Mouse (Mus musculus) hindbrain, postnatal 0 days (tissue): ENCODE results near the gene Ubqln4. TPM values are rescaled to one million over a fixed set of nuclear protein-coding genes. Genes with fewer than 3 reads are reported as not detected.

Experiments used
- ATAC-seq: fragments of 200-750 bp; cut with Nextera tagmentation; 2 replicates; pipeline ENCODE4 v1.8.0; 2017; ENCODE audit warnings: mild to moderate bottlenecking, moderate TSS enrichment, moderate library complexity
- DNase-seq: peaks from one replicate; pipeline ENCODE4 v3.0.0-alpha.2; 2015; ENCODE audit warnings: low spot score
- H3K27ac ChIP-seq: fragments of 300-500 bp; sonication (generic); 2 replicates; pipeline ENCODE4 v1.5.1; 2014; ENCODE audit warnings: mild to moderate bottlenecking
- H3K27me3 ChIP-seq: fragments of 300-500 bp; sonication (generic); 2 replicates; pipeline ENCODE4 v1.6.1; 2014; ENCODE audit warnings: low read length, mixed read lengths; ENCODE audit not compliant: insufficient read depth
- H3K36me3 ChIP-seq: fragments of 300-500 bp; sonication (generic); 2 replicates; pipeline ENCODE4 v1.6.1; 2014; ENCODE audit warnings: low read length, mixed read lengths; ENCODE audit not compliant: insufficient read depth
- H3K4me1 ChIP-seq: fragments of 300-500 bp; sonication (generic); 2 replicates; pipeline ENCODE4 v1.6.1; 2014; ENCODE audit warnings: antibody characterized with exemption, low read length, mixed read lengths; ENCODE audit not compliant: insufficient read depth
- H3K4me2 ChIP-seq: fragments of 300-500 bp; sonication (generic); 2 replicates; pipeline ENCODE4 v1.6.1; 2014; ENCODE audit warnings: low read depth, mild to moderate bottlenecking, low read length, moderate library complexity, mixed read lengths
- H3K4me3 ChIP-seq: fragments of 300-500 bp; sonication (generic); 2 replicates; pipeline ENCODE4 v1.5.1; 2014; ENCODE audit warnings: low read length
- H3K9ac ChIP-seq: fragments of 300-500 bp; sonication (generic); replicated peaks from 2 replicates; pipeline ENCODE4 v1.6.1; 2014; ENCODE audit warnings: mild to moderate bottlenecking, low read length, moderate library complexity, mixed read lengths
- H3K9me3 ChIP-seq: fragments of 300-500 bp; sonication (generic); 2 replicates; pipeline ENCODE4 v1.6.1; 2016; ENCODE audit warnings: low read length, mixed read lengths
- CTCF ChIP-seq: IDR thresholded peaks from 2 replicates; pipeline ENCODE4 v1.5.1; 2016; ENCODE audit warnings: antibody characterized with exemption, control low read depth, low read depth
- WGBS: fragments of 180-500 bp; shearing (Covaris S2); extraction: QIAGEN DNeasy Blood & Tissue Kit; methylation state at CpG from one replicate; pipeline ENCODE4 v1.1.7; 2014; 5-methylcytosine and 5-hydroxymethylcytosine counted together
- polyA plus RNA-seq: library from polyadenylated mRNA; unstranded; fragments of >200 nt; fragmentation: Nextera tagmentation; extraction: Ambion mirVana; gene quantifications from 2 replicates; pipeline ENCODE4 v1.2.1, GENCODE M21; 2015
- total RNA-seq: library from RNA; depleted of rRNA; stranded (reverse); fragments of >200 nt; gene quantifications from 2 replicates; pipeline ENCODE4 v1.2.3, GENCODE M21; 2014

Gene Ubqln4
- total and polyA plus RNA-seq, 2 experiments from 2014 or later: 29.8 to 131 TPM

DNA sequence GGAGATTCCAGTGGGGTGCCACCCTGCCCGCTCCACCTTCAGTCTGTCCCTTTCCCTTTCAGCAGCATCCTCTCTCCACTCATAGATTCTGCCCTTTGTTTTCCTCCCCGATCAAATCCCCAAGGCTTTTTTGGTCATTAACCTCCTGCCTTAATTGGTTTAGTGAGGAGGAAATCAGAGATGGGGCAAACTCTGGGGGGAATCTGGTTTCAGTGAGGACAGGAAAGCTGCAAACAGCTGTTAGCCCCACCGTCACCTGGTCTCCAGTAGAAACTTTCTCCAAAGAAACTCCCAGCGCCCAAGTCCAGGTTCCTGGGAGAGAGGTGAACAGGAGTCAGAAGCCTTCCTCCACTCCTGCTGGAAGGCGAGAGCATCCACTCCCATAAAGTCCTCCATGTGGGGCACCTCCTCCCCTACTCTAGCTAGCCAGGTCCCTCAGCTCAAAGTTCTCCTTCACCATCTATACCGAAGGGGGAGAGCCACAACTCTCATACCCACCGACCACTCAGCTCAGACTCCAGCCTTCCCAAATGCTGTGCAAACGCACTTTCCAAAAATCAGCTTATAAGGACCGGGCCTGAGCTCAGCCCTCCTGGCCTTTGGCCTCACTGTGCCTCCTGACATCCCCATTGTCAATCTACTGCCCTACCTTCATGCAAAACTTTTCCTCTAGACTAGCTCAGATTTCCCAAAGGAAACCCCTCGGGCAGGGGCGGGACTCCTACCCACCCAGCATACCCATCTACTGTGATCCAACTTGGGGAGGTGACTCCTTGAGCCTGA lies 23.3 kb upstream of the Ubqln4 start:
- H3K27me3 ChIP-seq: no peaks in the 10 kb centered on the region
- ATAC-seq (no peak), DNase-seq (no peak)
- H3K9me3 ChIP-seq: no peaks in the 10 kb centered on the region
- peak overlapping the region; percentile 92 for H3K27ac ChIP-seq
- whole genome bisulfite sequencing: 7% methylated on average over 11 of the region's 11 CpGs
- peak overlapping the region; percentile 87 for H3K4me2 ChIP-seq
- no peaks in the 10 kb centered on the region for H3K36me3 ChIP-seq
- TF ChIP-seq CTCF: no peak
- peak overlapping the region; percentile 94 for H3K9ac ChIP-seq
- peak overlapping the region; percentile 66 for H3K4me3 ChIP-seq
- peaks cover 37% of the 10 kb centered on the region for H3K4me1 ChIP-seq

DNA sequence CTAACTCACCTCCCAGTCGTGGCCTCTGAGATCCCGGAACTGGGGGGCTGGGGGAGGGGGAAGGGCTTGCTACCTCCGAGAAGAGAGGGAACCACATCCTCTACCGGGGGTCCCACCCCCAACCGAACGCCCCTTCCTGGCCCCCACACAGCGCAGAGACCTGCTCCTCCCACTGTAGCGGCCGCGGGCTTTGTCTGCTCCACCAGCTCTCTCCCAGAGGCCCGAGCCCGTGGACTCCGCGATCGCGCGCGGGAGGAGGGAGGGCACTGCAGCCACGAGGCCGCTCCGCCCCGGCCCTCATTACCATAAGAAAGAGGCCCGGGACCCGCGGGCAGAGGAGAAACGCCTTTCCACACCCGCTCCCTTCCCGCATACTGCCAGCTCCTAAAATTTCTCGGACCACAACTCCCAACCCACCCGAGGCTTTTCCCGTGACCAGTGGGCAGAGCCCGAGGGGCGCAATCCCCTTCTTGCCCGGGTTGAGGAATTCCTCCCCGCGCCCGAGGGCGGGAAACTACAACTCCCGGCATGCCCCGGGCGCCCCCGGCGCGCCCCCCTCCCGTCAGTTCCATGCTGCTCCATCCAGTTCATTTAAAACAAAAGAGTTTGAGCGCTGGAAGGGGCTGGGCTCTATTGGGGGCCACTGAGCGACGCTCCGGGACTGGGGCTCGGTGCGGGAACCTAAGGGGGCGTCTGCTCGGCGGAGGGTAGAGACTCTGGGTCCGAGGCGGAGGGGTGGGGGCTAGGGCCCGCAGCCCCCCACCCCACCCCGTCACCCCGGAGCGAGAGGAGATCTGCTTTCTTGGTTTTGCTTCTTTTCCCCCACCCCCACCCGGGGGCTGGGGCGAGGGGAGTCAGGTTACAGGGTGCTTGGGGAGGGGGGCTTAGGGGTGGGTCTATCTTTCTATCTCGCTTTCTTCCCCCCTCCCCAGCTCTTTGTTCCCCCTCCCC lies 21.9 kb upstream of the Ubqln4 start:
- under 1% methylated on average over 60 of the region's 63 CpGs for WGBS
- H3K9me3 ChIP-seq: no peaks in the 10 kb centered on the region
- no peak for TF ChIP-seq CTCF
- peaks cover 48% of the 10 kb centered on the region for H3K4me1 ChIP-seq
- H3K27ac ChIP-seq: peak overlapping the region; percentile 92
- peak; percentile 93 for DNase-seq
- peak; percentile 86 for ATAC-seq
- H3K27me3 ChIP-seq: no peaks in the 10 kb centered on the region
- H3K4me2 ChIP-seq: peak overlapping the region; percentile 87
- H3K36me3 ChIP-seq: 0 out of 2 replicates have a peak, but pooled peaks cover under 1% of the 10 kb centered on the region
- H3K4me3 ChIP-seq: peak overlapping the region; percentile 66
- peak overlapping the region; percentile 94 for H3K9ac ChIP-seq

DNA sequence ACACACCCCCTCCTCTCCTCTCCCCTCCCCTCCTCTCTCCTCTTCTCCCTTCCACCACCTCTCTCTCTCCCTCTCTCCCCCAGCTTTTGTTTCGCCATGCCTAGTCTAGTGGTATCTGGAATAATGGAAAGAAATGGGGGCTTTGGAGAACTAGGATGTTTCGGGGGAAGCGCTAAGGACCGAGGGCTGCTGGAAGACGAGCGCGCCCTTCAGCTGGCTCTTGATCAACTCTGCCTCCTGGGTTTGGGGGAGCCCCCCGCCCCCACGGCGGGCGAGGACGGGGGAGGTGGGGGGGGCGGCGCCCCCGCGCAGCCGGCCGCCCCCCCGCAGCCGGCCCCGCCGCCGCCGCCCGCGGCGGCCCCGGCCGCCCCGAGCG lies 21.3 kb upstream of the Ubqln4 start, which contains the start of gene Mex3a:
Gene Mex3a (plus strand): TSS at position 97 of the 376 bp plus-strand sequence.
- no peak for ATAC-seq
- Histone ChIP-seq H3K9ac (peak within 1 kb of the TSS; percentile 94), H3K9me3 (no peaks in the 10 kb centered on the region), H3K4me3 (peak within 1 kb of the TSS; percentile 66), H3K4me1 (peaks cover 53% of the 10 kb centered on the region), H3K27ac (peak within 1 kb of the TSS; percentile 92), H3K4me2 (peak within 1 kb of the TSS; percentile 87), H3K27me3 (no peaks in the 10 kb centered on the region), H3K36me3 (peaks cover 7% of the 10 kb centered on the region; the same call in 1 of the 2 replicates)
- WGBS: 4% methylated on average over 18 of the region's 31 CpGs
- TF ChIP-seq CTCF: no peak
- DNase-seq: peak; percentile 60

DNA sequence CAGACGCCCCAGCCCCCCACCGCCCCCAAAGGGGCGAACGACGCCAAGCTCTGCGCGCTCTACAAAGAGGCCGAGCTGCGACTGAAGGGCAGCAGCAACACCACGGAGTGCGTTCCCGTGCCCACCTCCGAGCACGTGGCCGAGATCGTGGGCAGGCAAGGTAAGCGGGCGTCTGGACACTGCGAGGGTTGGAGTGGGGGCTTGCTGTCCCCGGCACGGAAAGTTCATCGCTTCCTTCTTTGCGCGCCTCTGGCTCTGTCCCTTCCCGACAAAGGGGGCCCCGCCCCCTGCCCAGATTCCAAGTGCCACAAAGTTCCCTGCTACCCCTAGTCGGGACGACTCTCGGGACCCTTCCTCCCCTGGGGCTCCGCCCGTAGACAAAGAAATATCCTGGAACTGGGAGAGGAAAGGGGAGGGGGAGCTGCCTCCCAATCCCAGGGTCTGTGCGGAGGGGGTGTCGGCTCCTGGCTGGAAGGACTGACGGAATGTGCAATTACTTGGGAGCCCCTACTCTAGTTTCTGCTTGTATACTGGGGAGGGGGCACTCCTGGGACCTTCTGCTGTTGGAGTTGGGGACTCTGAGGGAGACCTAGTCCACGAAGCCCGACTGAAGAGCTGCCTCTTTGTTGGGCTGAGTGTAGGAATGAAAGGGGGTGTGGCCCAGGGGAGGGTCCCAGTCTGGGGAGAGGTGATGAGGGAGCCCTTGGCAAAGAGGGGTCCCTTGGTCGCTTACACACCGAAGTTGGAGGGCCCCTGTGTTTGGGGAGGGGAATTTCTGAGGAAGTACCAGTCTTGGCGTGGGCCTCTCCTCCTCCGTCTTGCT lies 20.7 kb upstream of the Ubqln4 start:
- peak; percentile 15 for ATAC-seq
- peaks cover 47% of the 10 kb centered on the region for H3K4me1 ChIP-seq
- under 1% methylated on average over 35 of the region's 40 CpGs for WGBS

DNA sequence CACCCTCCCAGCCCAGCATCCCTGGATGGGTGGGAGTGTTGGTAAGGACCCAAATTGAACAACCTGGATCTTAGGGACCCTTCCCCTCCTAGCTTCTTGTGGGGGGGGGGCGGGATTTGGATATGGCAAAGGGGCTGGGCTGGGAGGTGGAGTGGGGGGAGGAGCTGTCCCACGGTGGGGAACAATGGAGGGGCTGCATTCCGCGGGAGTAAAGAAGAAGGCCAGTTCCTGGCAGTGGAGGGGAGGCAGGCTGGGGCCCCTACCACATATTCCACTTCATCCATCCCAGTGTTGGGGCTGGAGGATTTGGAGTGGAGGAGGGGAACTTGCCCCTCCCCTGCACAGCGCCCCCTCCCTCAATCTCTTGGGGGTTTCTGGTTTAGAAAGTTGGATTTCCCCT lies 19.9 kb upstream of the Ubqln4 start:
- Histone ChIP-seq H3K36me3 (peaks cover 19% of the 10 kb centered on the region), H3K9ac (peak overlapping the region; percentile 94), H3K27ac (peak overlapping the region; percentile 92), H3K4me2 (peak overlapping the region; percentile 87), H3K4me3 (peak overlapping the region; percentile 66), H3K4me1 (peaks cover 47% of the 10 kb centered on the region), H3K27me3 (no peaks in the 10 kb centered on the region), H3K9me3 (no peaks in the 10 kb centered on the region)
- WGBS: 2% methylated on average over 5 of the region's 5 CpGs
- no peak for ATAC-seq
- DNase-seq: no peak
- no peak for TF ChIP-seq CTCF

More for the DNA sequence above, 20.7 kb upstream of the Ubqln4 start:
- Histone ChIP-seq H3K9me3 (no peaks in the 10 kb centered on the region), H3K27me3 (no peaks in the 10 kb centered on the region), H3K9ac (peak overlapping the region; percentile 94), H3K4me2 (peak overlapping the region; percentile 87), H3K36me3 (peaks cover 13% of the 10 kb centered on the region), H3K4me3 (peak overlapping the region; percentile 66), H3K27ac (peak overlapping the region; percentile 92)
- DNase-seq: peak; percentile 62
- no peak for TF ChIP-seq CTCF

DNA sequence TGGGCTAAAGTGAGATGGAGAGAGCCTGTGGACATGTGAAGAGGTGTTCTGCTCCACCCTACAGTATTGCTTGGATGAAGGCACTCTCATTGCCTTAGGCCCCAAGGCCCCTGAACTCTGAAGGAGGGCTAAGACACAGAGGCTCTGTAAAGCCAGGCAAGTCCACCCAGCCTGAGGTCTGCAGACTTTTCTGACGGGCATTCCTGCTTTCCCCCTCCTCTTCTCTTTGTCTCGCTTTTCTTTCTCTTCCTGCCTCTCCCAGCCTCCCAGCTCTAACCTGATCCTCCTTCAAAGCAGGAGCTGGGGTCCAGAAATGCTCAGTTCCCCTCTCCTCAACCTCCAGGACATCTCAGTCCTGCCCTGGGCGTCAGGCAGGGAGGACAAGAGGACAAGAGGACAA lies 18.6 kb upstream of the Ubqln4 start:
- TF ChIP-seq CTCF: no peak
- Histone ChIP-seq H3K9me3 (no peaks in the 10 kb centered on the region), H3K27ac (peak overlapping the region; percentile 36; the same call in 1 of the 2 replicates), H3K4me3 (peak overlapping the region; percentile 66), H3K9ac (peak overlapping the region; percentile 49), H3K27me3 (no peaks in the 10 kb centered on the region), H3K4me1 (peaks cover 38% of the 10 kb centered on the region), H3K36me3 (peaks cover 19% of the 10 kb centered on the region), H3K4me2 (peak overlapping the region; percentile 87)
- 20% methylated on average over 3 of the region's 3 CpGs for WGBS
- ATAC-seq (no peak), DNase-seq (no peak)
